Mouse (Mus musculus) olfactory bulb, adult 2 months (tissue): ENCODE results near the gene Agrp. TPM values are rescaled to one million over a fixed set of nuclear protein-coding genes. Genes with fewer than 3 reads are reported as not detected.
A peak's percentile ranks its signal among the peaks of the same experiment; 100 is the strongest.

Experiments
- H3K27ac ChIP-seq: fragments of 200-500 bp; 2 replicates; pipeline ENCODE4 v1.5.1; 2012; ENCODE audit warnings: low read depth, low read length; ENCODE audit not compliant: insufficient read depth
- H3K4me1 ChIP-seq: fragments of 200-500 bp; 2 replicates; pipeline ENCODE4 v1.6.1; 2012; ENCODE audit warnings: low read length; ENCODE audit not compliant: control insufficient read depth, insufficient read depth
- H3K4me3 ChIP-seq: fragments of 200-500 bp; 2 replicates; pipeline ENCODE4 v1.5.1; 2012; ENCODE audit warnings: mild to moderate bottlenecking, low read depth, low read length, moderate library complexity; ENCODE audit not compliant: insufficient read depth
- CTCF ChIP-seq: fragments of 200-500 bp; IDR thresholded peaks from 2 replicates; pipeline ENCODE4 v1.5.1; 2012; ENCODE audit warnings: low read depth, mild to moderate bottlenecking, low read length, moderate library complexity; ENCODE audit not compliant: insufficient read depth
- POLR2A ChIP-seq: fragments of 200-500 bp; IDR thresholded peaks from 2 replicates; pipeline ENCODE4 v1.6.1; 2012; ENCODE audit warnings: mild to moderate bottlenecking, low read depth, low read length, moderate library complexity; ENCODE audit not compliant: insufficient read depth
- WGBS: fragments of 180-500 bp; shearing (Covaris S2); methylation state at CpG from one replicate; pipeline ENCODE4 v1.1.7; 2018; 5-methylcytosine and 5-hydroxymethylcytosine counted together
- polyA plus RNA-seq: library from polyadenylated mRNA; stranded (reverse); fragments of >200 nt; gene quantifications from 2 replicates; pipeline ENCODE4 v1.2.4, GENCODE M21; 2012; ENCODE audit warnings: low replicate concordance; ENCODE audit not compliant: missing spikeins, insufficient read depth, insufficient read length

The Agrp gene
- polyA plus RNA-seq, 1 experiment = not detected

DNA sequence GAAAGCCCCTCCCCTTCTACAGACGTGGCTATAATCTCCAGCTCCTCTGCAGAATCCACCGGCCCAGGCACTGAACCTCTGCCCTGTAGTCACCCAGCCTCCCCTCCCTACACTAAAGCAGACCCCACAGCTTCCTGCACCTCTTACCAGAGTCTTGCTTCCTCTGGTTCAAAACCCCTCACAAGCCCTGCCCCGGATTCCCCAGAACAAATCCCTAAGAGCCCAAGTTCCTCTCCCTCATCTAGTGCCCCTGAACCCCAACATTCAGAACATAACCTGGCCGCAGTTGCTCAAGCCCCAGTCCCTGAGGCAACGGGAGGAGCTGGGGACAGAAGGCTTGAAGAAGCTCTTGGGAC, 18.9 kb downstream of the Agrp start:
- H3K27ac ChIP-seq = no peak overlapping the region
- 93% methylated on average over 5 of the region's 5 CpGs for WGBS
- no peak for TF ChIP-seq CTCF
- no peak for TF ChIP-seq POLR2A

GRCm38 (mm10) chr8:105617451-105618278, 19.5 kb downstream of the Agrp start:
- WGBS = 86% methylated on average over 21 of the region's 21 CpGs
- H3K4me3 ChIP-seq = no peak overlapping the region
- H3K27ac ChIP-seq = no peak overlapping the region
- peaks cover 58% of the 10 kb centered on the region for H3K4me1 ChIP-seq
- TF ChIP-seq POLR2A (no peak), CTCF (no peak)

More for the DNA sequence above, 18.9 kb downstream of the Agrp start:
- peaks cover 59% of the 10 kb centered on the region for H3K4me1 ChIP-seq
- H3K4me3 ChIP-seq = no peak overlapping the region

DNA sequence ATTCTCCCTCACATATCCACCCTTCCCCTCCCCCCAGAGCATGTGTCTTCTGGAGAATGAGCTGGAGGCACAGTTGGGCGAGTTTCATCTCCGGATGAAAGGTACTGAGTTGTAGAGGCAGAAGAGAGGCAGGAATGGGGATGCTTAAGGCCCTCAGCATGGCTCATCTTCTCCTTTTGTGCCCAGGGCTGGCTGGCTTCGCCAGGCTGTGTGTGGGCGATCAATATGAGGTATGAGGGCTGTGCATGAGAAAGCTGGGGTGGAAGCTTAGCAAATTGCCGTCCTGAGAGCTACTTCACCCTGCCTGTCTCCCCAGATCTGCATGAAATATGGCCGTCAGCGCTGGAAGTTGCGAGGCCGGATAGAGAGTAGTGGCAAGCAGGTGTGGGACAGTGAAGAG, 21.3 kb downstream of the Agrp start:
- Histone ChIP-seq H3K4me1 (peaks cover 45% of the 10 kb centered on the region), H3K27ac (no peak overlapping the region), H3K4me3 (no peak overlapping the region)
- TF ChIP-seq CTCF (no peak), POLR2A (no peak)
- WGBS = 69% methylated on average over 9 of the region's 9 CpGs

DNA sequence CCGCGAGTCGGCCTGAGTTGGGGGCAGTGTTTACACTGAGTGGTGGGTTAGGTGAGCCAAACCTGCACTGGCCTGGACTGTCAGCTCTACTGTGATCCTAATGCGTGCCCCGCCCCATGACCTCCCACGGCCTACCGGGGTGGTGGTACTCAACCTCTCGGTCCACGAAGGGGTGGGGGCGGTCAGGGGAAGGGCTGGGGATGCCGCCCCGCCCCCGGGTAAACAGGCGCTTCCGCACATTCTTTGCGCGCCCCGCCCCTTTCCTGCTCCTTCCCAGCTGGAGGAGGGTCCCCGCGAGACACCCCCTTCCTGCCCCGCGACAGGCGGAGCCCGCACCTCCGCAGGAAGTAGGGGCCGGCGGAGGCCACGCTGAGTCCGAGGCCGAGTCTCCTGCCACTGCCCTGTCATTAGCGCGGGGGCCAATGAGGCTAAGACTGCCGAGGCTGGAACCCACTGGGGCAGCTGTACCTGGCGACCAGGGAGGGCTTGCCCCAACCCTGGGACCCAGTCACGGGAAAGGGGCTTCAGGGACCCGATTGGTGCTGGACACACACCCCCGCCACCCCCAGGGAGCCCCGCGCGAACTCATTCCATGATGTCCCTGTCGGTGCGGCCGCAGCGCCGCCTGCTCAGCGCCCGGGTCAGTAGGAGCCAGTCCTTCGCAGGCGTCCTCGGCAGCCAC, 23.2 kb downstream of the Agrp start:
- TF ChIP-seq POLR2A (no peak), CTCF (no peak)
- WGBS = 11% methylated on average over 50 of the region's 50 CpGs
- H3K4me3 ChIP-seq = peak overlapping the region; percentile 35
- H3K4me1 ChIP-seq = peaks cover 42% of the 10 kb centered on the region
- no peak overlapping the region; the same call in 1 of the 2 replicates for H3K27ac ChIP-seq

GRCm38 (mm10) chr8:105613037-105613436, 24.2 kb downstream of the Agrp start:
- Histone ChIP-seq H3K4me1 (peaks cover 42% of the 10 kb centered on the region), H3K4me3 (peak overlapping the region; percentile 16), H3K27ac (no peak overlapping the region)
- TF ChIP-seq POLR2A (no peak), CTCF (no peak)
- 13% methylated on average over 20 of the region's 20 CpGs for WGBS

DNA sequence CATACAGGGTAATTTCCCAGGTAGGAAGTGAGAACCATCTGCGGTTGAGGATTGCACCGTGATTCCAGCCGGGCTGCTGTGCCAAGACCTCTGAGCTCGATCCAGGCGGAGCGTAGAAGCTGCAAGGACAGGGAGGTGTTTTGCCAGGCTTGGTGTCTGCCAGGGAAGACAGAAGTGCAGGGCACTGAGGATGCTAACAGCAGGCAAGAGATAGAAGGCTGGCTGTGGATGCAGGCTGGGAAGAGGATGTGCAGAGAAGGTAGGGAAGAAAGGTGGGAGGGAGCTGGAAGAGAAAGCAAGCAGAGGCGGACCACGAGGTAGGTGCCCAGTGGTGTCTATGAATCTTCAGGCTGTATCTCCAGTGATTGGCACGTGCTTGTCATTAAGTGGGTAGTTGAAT, 25.4 kb downstream of the Agrp start:
- TF ChIP-seq CTCF (no peak), POLR2A (no peak)
- Histone ChIP-seq H3K4me3 (no peak overlapping the region), H3K4me1 (peaks cover 43% of the 10 kb centered on the region), H3K27ac (no peak overlapping the region)
- 74% methylated on average over 9 of the region's 9 CpGs for WGBS

DNA sequence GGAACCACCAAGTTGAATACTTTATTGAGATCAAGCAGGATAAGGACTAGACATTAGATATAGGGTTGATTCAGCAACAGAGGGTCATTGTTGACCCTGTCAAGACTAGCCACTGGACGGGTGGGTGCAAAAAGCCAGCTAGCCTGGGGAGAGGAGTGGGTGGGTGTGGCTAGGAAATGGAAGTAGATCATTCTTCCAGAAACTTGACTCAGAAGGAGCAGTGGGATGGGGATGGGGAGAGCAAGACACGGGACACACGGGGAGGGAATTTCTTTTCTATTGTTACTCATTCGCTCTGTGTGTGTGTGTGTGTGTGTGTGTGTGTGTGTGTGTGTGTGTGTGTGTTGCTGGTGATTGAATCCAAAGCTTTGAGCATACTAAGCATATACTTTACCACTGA, 27.4 kb downstream of the Agrp start:
- Histone ChIP-seq H3K4me1 (peaks cover 34% of the 10 kb centered on the region), H3K4me3 (no peak overlapping the region), H3K27ac (no peak overlapping the region)
- TF ChIP-seq CTCF (no peak), POLR2A (no peak)
- WGBS = 50% methylated on average over 4 of the region's 4 CpGs

GRCm38 (mm10) chr8:105609355-105609754, 27.8 kb downstream of the Agrp start:
- Histone ChIP-seq H3K27ac (no peak overlapping the region), H3K4me3 (no peak overlapping the region), H3K4me1 (peaks cover 32% of the 10 kb centered on the region)
- TF ChIP-seq CTCF (no peak), POLR2A (no peak)
- WGBS = 78% methylated on average over 2 of the region's 2 CpGs

DNA sequence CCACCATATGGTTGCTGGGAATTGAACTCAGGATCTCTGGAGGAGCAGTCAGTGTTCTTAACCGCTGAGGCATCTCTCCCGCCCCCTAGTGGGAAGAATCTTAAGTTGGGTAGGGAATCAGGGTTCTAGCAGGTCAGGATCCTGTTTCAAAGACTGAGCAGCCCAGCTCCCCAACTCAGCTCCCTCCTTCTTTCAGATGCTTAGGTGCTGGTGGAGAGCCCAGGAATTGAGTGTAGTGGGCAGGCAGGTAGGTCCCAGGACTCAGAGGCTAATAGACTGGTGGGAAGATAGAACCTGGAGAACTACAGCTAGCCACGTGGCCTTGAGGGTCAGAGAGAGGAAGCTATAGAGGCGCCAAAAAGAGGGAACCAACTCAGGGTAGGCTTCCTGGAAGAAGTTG, 29.5 kb downstream of the Agrp start:
- no peak for TF ChIP-seq CTCF
- 34% methylated on average over 4 of the region's 4 CpGs for WGBS
- Histone ChIP-seq H3K4me3 (no peak overlapping the region), H3K4me1 (peaks cover 17% of the 10 kb centered on the region), H3K27ac (no peak overlapping the region)
